Mouse (Mus musculus): Measurements from ENCODE around the gene Gpr162.

DNA sequence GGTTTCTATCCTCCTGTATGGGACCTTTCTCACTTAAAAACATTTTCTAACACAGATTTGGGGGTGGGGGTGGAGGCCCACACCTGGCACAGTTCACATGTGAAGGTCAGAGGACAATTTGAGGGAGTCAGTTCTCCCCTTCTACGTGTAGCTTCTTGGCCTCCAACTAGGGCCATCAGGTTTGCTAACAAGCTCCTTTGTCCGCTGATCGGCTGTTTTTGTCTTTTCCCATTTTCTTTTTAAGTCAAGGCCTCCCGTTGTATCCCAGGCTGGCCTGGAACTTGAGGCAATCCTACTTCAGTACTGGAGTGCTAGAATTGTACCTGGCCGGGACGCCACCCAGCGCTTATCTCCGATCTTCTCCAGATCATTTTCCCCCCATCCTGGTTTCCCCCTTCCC lies 32.1 kb downstream of the Gpr162 start:
- TF ChIP-seq GATA1 (IDR thresholded peaks at IDR 0.05; ENCODE audit: borderline replicate concordance, low read length) (no peak), FLI1 (IDR thresholded peaks at IDR 0.05; ENCODE audit: low read length) (no peak)
